Mouse (Mus musculus) myocyte (in vitro differentiated cells): ENCODE measurements around the gene Adamts14. TPM values are rescaled to one million over a fixed set of nuclear protein-coding genes. Genes with fewer than 3 reads are reported as not detected.

Experiments
- H3K27me3 ChIP-seq: one replicate; pipeline ENCODE4 v1.6.1; 2011; ENCODE audit not compliant: control insufficient read depth, insufficient read depth, insufficient read length
- H3K36me3 ChIP-seq: one replicate; pipeline ENCODE4 v1.6.1; 2011; ENCODE audit not compliant: control insufficient read depth, insufficient read depth
- H3K4me2 ChIP-seq: one replicate; pipeline ENCODE4 v1.6.1; 2011; ENCODE audit warnings: low read depth, control low read depth
- H3K4me3 ChIP-seq: one replicate; pipeline ENCODE4 v1.5.1; 2011; ENCODE audit warnings: mild to moderate bottlenecking, control low read depth, moderate library complexity
- H3K79me2 ChIP-seq: one replicate; pipeline ENCODE4 v1.6.1; 2011; ENCODE audit not compliant: control insufficient read depth, insufficient read depth
- H3ac ChIP-seq: one replicate; pipeline ENCODE4 v1.6.1; 2011; ENCODE audit not compliant: control insufficient read depth, insufficient read length
- CEBPB ChIP-seq: IDR thresholded peaks from 2 replicates; pipeline ENCODE4 v1.6.1; 2011; ENCODE audit warnings: mild to moderate bottlenecking, moderate library complexity; ENCODE audit not compliant: poor library complexity, insufficient read depth, severe bottlenecking
- E2F4 ChIP-seq: IDR thresholded peaks from one replicate; pipeline ENCODE4 v1.6.1; 2011; ENCODE audit warnings: mild to moderate bottlenecking, control low read depth, moderate library complexity; ENCODE audit not compliant: insufficient read depth
- MAX ChIP-seq: IDR thresholded peaks from one replicate; pipeline ENCODE4 v1.6.1; 2011; ENCODE audit warnings: low read depth, mild to moderate bottlenecking, control low read depth
- MYOD1 ChIP-seq, 3 experiments: IDR thresholded peaks; one replicate each; pipeline ENCODE4 v1.6.1; 2011; ENCODE audit warnings: control low read depth in 2 of 3, low read depth in 2 of 3, mild to moderate bottlenecking in 2 of 3, moderate library complexity in 1 of 3; ENCODE audit not compliant: insufficient read length in 2 of 3, control insufficient read depth in 1 of 3
- MYOG ChIP-seq, 3 experiments: IDR thresholded peaks; one replicate each; pipeline ENCODE4 v1.6.1; 2011; ENCODE audit warnings: control low read depth in 2 of 3, low read depth in 2 of 3, mild to moderate bottlenecking in 2 of 3; ENCODE audit not compliant: insufficient read length in 2 of 3, control insufficient read depth in 1 of 3, insufficient read depth in 1 of 3
- POLR2A ChIP-seq: IDR thresholded peaks from one replicate; pipeline ENCODE4 v1.6.1; 2011; ENCODE audit warnings: low read depth, mild to moderate bottlenecking, control low read depth, moderate library complexity; ENCODE audit not compliant: insufficient read length
- POLR2AphosphoS2 ChIP-seq: IDR thresholded peaks from one replicate; pipeline ENCODE4 v1.6.1; 2011; ENCODE audit warnings: low read depth, control low read depth; ENCODE audit not compliant: insufficient read length
- REST ChIP-seq: IDR thresholded peaks from one replicate; pipeline ENCODE4 v1.6.1; 2011; ENCODE audit warnings: mild to moderate bottlenecking, control low read depth, moderate library complexity; ENCODE audit not compliant: insufficient read depth, insufficient read length
- SRF ChIP-seq: IDR thresholded peaks from one replicate; pipeline ENCODE4 v1.6.1; 2011; ENCODE audit warnings: low read depth; ENCODE audit not compliant: control insufficient read depth, insufficient read length
- TCF12 ChIP-seq: IDR thresholded peaks from one replicate; pipeline ENCODE4 v1.6.1; 2011; ENCODE audit warnings: mild to moderate bottlenecking, control low read depth; ENCODE audit not compliant: poor library complexity, insufficient read depth, severe bottlenecking
- TCF3 ChIP-seq: IDR thresholded peaks from one replicate; pipeline ENCODE4 v1.6.1; 2011; ENCODE audit warnings: low read depth, control low read depth; ENCODE audit not compliant: insufficient read length
- USF1 ChIP-seq: IDR thresholded peaks from one replicate; pipeline ENCODE4 v1.6.1; 2011; ENCODE audit warnings: low read depth, mild to moderate bottlenecking, control low read depth, moderate library complexity
- polyA plus RNA-seq: library from polyadenylated mRNA; unstranded; fragments of >200 nt; fragmentation: generic; extraction: Trizol; gene quantifications from one replicate; pipeline ENCODE4 v1.2.1, GENCODE M21; 2012; ENCODE audit warnings: missing spikeins

The Adamts14 gene
- polyA plus RNA-seq, 1 experiment: 31.0 TPM

DNA sequence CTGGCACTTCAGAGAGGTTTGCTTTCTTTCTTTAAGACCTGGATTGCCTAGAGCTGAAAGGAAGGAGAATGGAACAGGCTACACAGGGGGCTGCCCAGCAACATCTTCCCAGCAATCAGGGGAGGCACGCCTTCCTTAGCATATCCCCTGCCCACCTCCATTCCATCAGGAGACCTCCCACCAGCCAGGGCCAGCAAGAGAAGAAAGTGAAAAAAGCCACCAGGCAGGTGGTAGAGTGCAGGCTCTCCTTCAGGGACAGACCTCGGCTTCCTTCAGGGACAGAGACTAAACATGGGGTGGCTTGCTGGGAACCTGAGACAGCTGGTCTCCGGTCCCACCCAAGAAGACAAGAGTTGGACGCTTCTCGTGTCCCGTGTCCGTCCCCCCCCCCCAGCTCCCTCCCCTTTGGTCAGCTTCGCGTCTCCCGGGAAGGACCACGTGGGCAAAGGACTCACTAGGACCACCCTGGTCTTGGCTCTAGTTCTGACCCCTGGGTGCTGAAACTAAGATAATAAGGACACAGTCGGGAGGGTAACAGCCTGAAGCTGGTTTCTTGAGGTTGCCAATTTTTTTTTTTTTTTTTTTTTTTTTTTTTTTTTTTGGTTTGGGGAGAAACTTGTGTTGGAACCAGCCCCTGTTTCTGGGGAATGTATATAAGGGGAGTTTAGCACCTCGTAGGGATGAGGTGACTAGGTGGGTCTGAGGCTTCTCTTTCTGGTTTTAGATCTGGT, 98.4 kb downstream of the Adamts14 start:
- Histone ChIP-seq H3K27me3 (peaks cover 9% of the 10 kb centered on the region), H3K4me2 (no peak overlapping the region), H3K4me3 (no peak overlapping the region), H3K36me3 (no peaks in the 10 kb centered on the region), H3ac (no peak overlapping the region), H3K79me2 (no peaks in the 10 kb centered on the region)
- TF ChIP-seq E2F4 (no peak), MAX (no peak), MYOD1 (IDR thresholded peaks at IDR 0.05; ENCODE audit: control insufficient read depth in 1 of 3, insufficient read length in 2 of 3, low read depth in 2 of 3) (no peak), TCF3 (no peak)

DNA sequence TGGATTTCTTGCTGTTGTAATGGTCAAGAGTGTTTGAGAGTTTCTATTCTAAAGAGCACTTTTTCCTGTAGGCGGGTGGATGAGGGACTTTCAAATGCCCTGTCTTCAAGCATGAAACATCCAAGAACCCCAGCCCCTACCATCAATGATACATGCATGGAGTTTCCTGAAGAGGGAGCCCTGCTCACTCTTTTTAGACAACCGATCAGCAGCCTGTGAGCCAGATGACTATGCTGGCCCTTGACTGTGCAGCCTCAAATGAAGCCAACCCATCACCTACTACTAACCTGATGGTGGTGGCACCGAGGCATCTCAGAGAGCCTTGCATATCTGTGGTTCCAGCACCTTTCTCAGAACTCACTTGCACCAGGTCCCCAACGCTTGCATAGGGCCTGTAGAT, 100.7 kb downstream of the Adamts14 start:
- Histone ChIP-seq H3K79me2 (no peaks in the 10 kb centered on the region), H3K4me2 (no peak overlapping the region), H3K36me3 (no peaks in the 10 kb centered on the region), H3K27me3 (peaks cover 15% of the 10 kb centered on the region), H3ac (no peak overlapping the region), H3K4me3 (no peak overlapping the region)
- TF ChIP-seq CEBPB: no peak
- no peak for TF ChIP-seq MYOG (IDR thresholded peaks at IDR 0.05; ENCODE audit: control insufficient read depth in 1 of 3, insufficient read depth in 1 of 3, insufficient read length in 2 of 3, low read depth in 2 of 3)
- no peak for TF ChIP-seq POLR2A
- TF ChIP-seq MYOD1 (IDR thresholded peaks at IDR 0.05; ENCODE audit: control insufficient read depth in 1 of 3, insufficient read length in 2 of 3, low read depth in 2 of 3): no peak
- no peak for TF ChIP-seq E2F4
- no peak for TF ChIP-seq TCF3
- no peak for TF ChIP-seq TCF12
- no peak for TF ChIP-seq MAX
- no peak for TF ChIP-seq SRF
- TF ChIP-seq REST: no peak
- TF ChIP-seq POLR2AphosphoS2: no peak
- no peak for TF ChIP-seq USF1

DNA sequence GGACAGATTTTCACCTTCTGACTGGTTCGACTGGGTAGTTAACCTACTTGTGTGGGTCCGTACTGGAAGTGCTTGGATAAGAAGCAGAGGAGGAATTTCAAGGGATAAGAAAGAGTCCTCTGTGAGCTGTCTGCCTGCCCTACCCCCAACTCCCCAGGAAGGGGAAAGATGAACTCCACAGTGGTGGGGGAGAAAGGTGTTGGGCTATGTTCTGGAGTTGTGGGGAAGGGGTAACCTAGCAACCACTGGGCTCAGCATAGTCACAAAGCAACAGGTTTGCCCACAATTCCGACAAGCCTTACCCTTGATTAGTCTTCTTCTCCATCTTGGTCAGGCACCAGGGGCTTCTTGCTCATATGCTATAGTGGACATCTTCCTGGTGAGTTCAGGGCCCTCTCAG, 101.6 kb downstream of the Adamts14 start, which contains the start of gene Tbata:
Gene Tbata, plus strand, starts transcription at position 301 of the 400 bp plus-strand sequence.
- no peaks in the 10 kb centered on the region for H3K36me3 ChIP-seq
- TF ChIP-seq E2F4: no peak
- no peak for TF ChIP-seq CEBPB
- TF ChIP-seq USF1: no peak
- TF ChIP-seq MAX: no peak
- no peak for TF ChIP-seq REST
- no peak for TF ChIP-seq MYOG (IDR thresholded peaks at IDR 0.05; ENCODE audit: control insufficient read depth in 1 of 3, insufficient read depth in 1 of 3, insufficient read length in 2 of 3, low read depth in 2 of 3)
- TF ChIP-seq MYOD1 (IDR thresholded peaks at IDR 0.05; ENCODE audit: control insufficient read depth in 1 of 3, insufficient read length in 2 of 3, low read depth in 2 of 3): no peak
- TF ChIP-seq SRF: no peak

DNA sequence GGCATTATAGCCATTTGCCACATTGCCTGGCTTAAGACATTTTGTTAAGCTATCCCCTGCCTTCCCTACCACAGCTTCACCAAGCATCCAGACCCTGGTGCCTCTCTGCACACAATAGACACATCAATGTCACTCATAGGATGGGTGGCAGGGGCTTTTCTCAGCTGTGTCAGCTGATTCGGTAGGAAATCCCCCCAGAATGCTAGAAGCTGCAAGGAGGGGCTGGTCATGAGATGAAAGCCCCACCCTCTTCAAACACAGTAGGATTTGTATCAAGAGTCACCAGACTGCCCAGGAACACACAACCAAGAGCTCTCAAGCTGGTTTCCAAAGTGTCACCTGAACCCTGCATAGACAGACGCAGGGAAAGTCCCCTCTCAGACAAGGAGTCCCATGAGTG, 104.8 kb downstream of the Adamts14 start:
- no peak overlapping the region for H3K4me2 ChIP-seq
- H3K79me2 ChIP-seq: no peaks in the 10 kb centered on the region
- TF ChIP-seq CEBPB: no peak
- no peak for TF ChIP-seq MYOG (IDR thresholded peaks at IDR 0.05; ENCODE audit: control insufficient read depth in 1 of 3, insufficient read depth in 1 of 3, insufficient read length in 2 of 3, low read depth in 2 of 3)
- TF ChIP-seq TCF12: no peak
- no peak for TF ChIP-seq POLR2A
- no peak for TF ChIP-seq SRF
- no peak for TF ChIP-seq MAX
- TF ChIP-seq MYOD1 (IDR thresholded peaks at IDR 0.05; ENCODE audit: control insufficient read depth in 1 of 3, insufficient read length in 2 of 3, low read depth in 2 of 3): no peak
- TF ChIP-seq REST: no peak
- TF ChIP-seq POLR2AphosphoS2: no peak
- no peak for TF ChIP-seq USF1
- no peak for TF ChIP-seq E2F4
- TF ChIP-seq TCF3: no peak
- no peaks in the 10 kb centered on the region for H3K36me3 ChIP-seq
- no peak overlapping the region for H3K4me3 ChIP-seq
- no peak overlapping the region for H3ac ChIP-seq
- peaks cover 15% of the 10 kb centered on the region for H3K27me3 ChIP-seq

More for the DNA sequence above, 101.6 kb downstream of the Adamts14 start, which contains the start of gene Tbata:
- no peak within 1 kb of the TSS for H3K4me2 ChIP-seq
- peaks cover 15% of the 10 kb centered on the region for H3K27me3 ChIP-seq
- no peak within 1 kb of the TSS for H3K4me3 ChIP-seq
- no peak within 1 kb of the TSS for H3ac ChIP-seq
- H3K79me2 ChIP-seq: no peaks in the 10 kb centered on the region
